Mouse (Mus musculus): ENCODE data around the gene Coq7.

DNA sequence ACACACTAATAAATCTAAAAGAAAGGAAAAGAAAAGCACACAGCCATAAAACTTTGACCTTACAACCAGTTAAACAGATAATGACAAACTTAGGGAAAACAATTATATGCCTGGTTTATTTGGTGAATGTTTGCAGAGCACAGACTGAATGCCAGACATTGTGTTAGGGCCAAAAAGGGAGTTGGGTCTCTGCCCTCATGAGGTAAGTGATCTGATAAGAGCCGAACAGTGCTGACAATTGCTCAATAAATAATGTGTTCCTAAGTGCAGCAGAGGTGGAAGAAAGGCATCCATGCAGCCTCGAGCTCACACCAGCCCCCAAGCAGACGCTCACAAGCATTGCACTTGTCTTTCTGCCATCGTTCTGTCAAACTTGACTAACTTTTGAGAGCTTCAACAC, 68.7 kb downstream of the Coq7 start:
- TF ChIP-seq CTCF (conservative IDR thresholded peaks at IDR 0.05; ENCODE audit: low read length) (no peak), NANOG (IDR thresholded peaks at IDR 0.05; ENCODE audit: borderline replicate concordance, low read length) (no peak), POU5F1 (IDR thresholded peaks at IDR 0.05; ENCODE audit: borderline replicate concordance, low read length) (no peak)

All from E14TG2a.4 (cell line).